Mouse (Mus musculus) forebrain, embryonic 12.5 days (tissue): ENCODE measurements around the gene Gm5269. TPM values are rescaled to one million over a fixed set of nuclear protein-coding genes. Genes with fewer than 3 reads are reported as not detected.

Source experiments
- polyA plus RNA-seq: library from polyadenylated mRNA; unstranded; fragments of >200 nt; fragmentation: Nextera tagmentation; extraction: Ambion mirVana; gene quantifications from 2 replicates; pipeline ENCODE4 v1.2.1, GENCODE M21; 2016

Gene Gm5269
- polyA plus RNA-seq, 1 experiment from 2014 or later, result not detected

Other genes with a start within 250 kb of the Gm5269 start
- gene Wdr75, start 95.1 kb downstream of the Gm5269 start, polyA plus RNA-seq, result 64.9 and 74.4 TPM in 2 replicates
- 15.4 and 16.6 TPM in 2 replicates for gene Slc40a1, start 36.2 kb upstream of the Gm5269 start, polyA plus RNA-seq
- 2.3 and 2.9 TPM in 2 replicates for gene Dnah7b, start 176.0 kb upstream of the Gm5269 start, polyA plus RNA-seq